Comparison of ENCODE assay signal across 17 mouse cellular contexts in genomic region chr7:111365384-111365783, GRCm38 (mm10).
"Had no signal": no experiment of that assay in that cellular context is flagged by ENCODE, and none has a peak within 500 bp of the region (broad histone marks: within the 10 kb centered on the region; RNA-seq: fewer than 3 reads in every experiment).

No protein-coding gene starts in this region.

- DNase-seq: kidney, adult 9 months; kidney, postnatal 36 days; layer of hippocampus, adult 9-11 months; liver; liver, embryonic 13.5 days; liver, postnatal 0 days; lung, postnatal 14 days; retina, postnatal 1 day; thymus, adult 18-20 months; thymus, postnatal 14 days had no signal

- H3K4me2 ChIP-seq: limb, embryonic 12.5 days; liver, embryonic 13.5 days; lung, embryonic 15.5 days; midbrain, embryonic 12.5 days; neural tube, embryonic 12.5 days had no signal

- H3K36me3 ChIP-seq: limb, embryonic 12.5 days; liver, embryonic 13.5 days; lung, embryonic 15.5 days; midbrain, embryonic 12.5 days; neural tube, embryonic 12.5 days had no signal

- H3K27ac ChIP-seq: kidney, postnatal 0 days; limb, embryonic 12.5 days; liver, embryonic 13.5 days; lung, embryonic 15.5 days; macrophage; midbrain, embryonic 12.5 days; neural tube, embryonic 12.5 days had no signal

- H3K4me3 ChIP-seq: limb, embryonic 12.5 days; liver, embryonic 13.5 days; lung, embryonic 15.5 days; megakaryocyte, embryonic 14.5 days; midbrain, embryonic 12.5 days; neural tube, embryonic 12.5 days had no signal

- H3K9me3 ChIP-seq: limb, embryonic 12.5 days; liver, embryonic 13.5 days; lung, embryonic 15.5 days; megakaryocyte, embryonic 14.5 days; midbrain, embryonic 12.5 days; neural tube, embryonic 12.5 days had no signal

- H3K27me3 ChIP-seq: limb, embryonic 12.5 days; liver, embryonic 13.5 days; lung, embryonic 15.5 days; megakaryocyte, embryonic 14.5 days; midbrain, embryonic 12.5 days; neural tube, embryonic 12.5 days had no signal

- H3K4me1 ChIP-seq: liver, embryonic 13.5 days; lung, embryonic 15.5 days; megakaryocyte, embryonic 14.5 days; midbrain, embryonic 12.5 days; neural tube, embryonic 12.5 days had no signal

- ATAC-seq: liver, postnatal 0 days had no signal

- H3K9ac ChIP-seq: limb, embryonic 12.5 days; liver, embryonic 13.5 days; liver, postnatal 0 days; lung, embryonic 15.5 days; midbrain, embryonic 12.5 days; neural tube, embryonic 12.5 days had no signal
